Mouse (Mus musculus): ENCODE measurements around the gene Obsl1. TPM values are rescaled to one million over a fixed set of nuclear protein-coding genes. Genes with fewer than 3 reads are reported as not detected.

The Obsl1 gene
- polyA plus RNA-seq, 2 experiments = 5.3 to 9.7 TPM

DNA sequence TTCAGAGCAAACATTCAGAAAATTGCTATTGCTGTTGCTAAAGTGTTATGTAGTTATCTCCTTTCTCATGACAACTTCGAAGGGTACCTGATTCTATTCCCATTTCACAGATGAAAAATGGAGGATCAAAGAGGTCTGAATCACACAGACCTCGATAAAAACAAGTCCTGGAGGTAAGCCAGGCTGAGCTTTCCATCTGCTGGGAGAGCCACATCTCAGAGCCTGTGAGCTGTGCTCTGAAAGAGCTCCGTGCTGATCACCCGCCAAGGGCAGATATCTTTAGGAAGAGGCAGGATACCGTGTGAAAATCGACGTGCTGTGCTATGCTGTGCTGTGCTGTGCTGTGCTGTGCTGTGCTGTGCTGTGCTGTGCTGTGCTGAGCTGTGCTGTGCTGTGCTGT lies 46.0 kb downstream of the Obsl1 start:
- no peak for TF ChIP-seq EP300 (IDR thresholded peaks at IDR 0.05; ENCODE audit: low read depth)
- no peak for TF ChIP-seq CTCF (IDR thresholded peaks at IDR 0.05; ENCODE audit: low read depth)
- Histone ChIP-seq H3K4me2 (ENCODE audit: low read depth) (no peak overlapping the region), H3K4me3 (ENCODE audit: insufficient read depth in 1 of 2, low read depth in 2 of 2, low read length in 2 of 2) (no peak overlapping the region), H3K9ac (replicated peaks) (no peak overlapping the region), H3K9me3 (ENCODE audit: control insufficient read depth, low read length) (no peaks in the 10 kb centered on the region), H3K36me3 (replicated peaks; ENCODE audit: control insufficient read depth, insufficient read depth, low read depth) (no peaks in the 10 kb centered on the region), H3K27me3 (ENCODE audit: control insufficient read depth, insufficient read depth, low read length) (peaks cover 50% of the 10 kb centered on the region), H3K4me1 (replicated peaks; ENCODE audit: control insufficient read depth in 2 of 2, insufficient read depth in 2 of 2, low read length in 1 of 2) (peaks cover 21 to 39% of the 10 kb centered on the region in 2 experiments), H3K27ac (no peak overlapping the region)
- ATAC-seq (ENCODE audit: insufficient read depth) (no peak), DNase-seq (ENCODE audit: low read depth in 3 of 3, low spot score in 3 of 3) (no peak)
- 50% methylated on average over 7 of the region's 7 CpGs for WGBS (ENCODE audit: insufficient replicate concordance)

GRCm38 (mm10) chr1:75458789-75459684 lies 47.2 kb downstream of the Obsl1 start:
- H3K36me3 ChIP-seq (replicated peaks; ENCODE audit: control insufficient read depth, insufficient read depth, low read depth) = no peaks in the 10 kb centered on the region
- H3K4me1 ChIP-seq (replicated peaks; ENCODE audit: control insufficient read depth in 2 of 2, insufficient read depth in 2 of 2, low read length in 1 of 2) = peaks cover 11 to 27% of the 10 kb centered on the region in 2 experiments
- H3K4me3 ChIP-seq (ENCODE audit: insufficient read depth in 1 of 2, low read depth in 2 of 2, low read length in 2 of 2) = 0 out of 4 replicates have a peak overlapping the region, but pooled peaks of 1 of the 2 experiments have one; percentile 14
- TF ChIP-seq EP300 (IDR thresholded peaks at IDR 0.05; ENCODE audit: low read depth) = no peak
- TF ChIP-seq CTCF (IDR thresholded peaks at IDR 0.05; ENCODE audit: low read depth) = no peak
- H3K4me2 ChIP-seq (ENCODE audit: low read depth) = peak overlapping the region; percentile 23
- H3K27me3 ChIP-seq (ENCODE audit: control insufficient read depth, insufficient read depth, low read length) = peaks cover 58% of the 10 kb centered on the region
- ATAC-seq (ENCODE audit: insufficient read depth) (no peak), DNase-seq (ENCODE audit: low read depth in 3 of 3, low spot score in 3 of 3) (no peak)
- no peaks in the 10 kb centered on the region for H3K9me3 ChIP-seq (ENCODE audit: control insufficient read depth, low read length)
- H3K27ac ChIP-seq = no peak overlapping the region
- H3K9ac ChIP-seq (replicated peaks) = no peak overlapping the region
- 15% methylated on average over 23 of the region's 23 CpGs for WGBS (ENCODE audit: insufficient replicate concordance)

DNA sequence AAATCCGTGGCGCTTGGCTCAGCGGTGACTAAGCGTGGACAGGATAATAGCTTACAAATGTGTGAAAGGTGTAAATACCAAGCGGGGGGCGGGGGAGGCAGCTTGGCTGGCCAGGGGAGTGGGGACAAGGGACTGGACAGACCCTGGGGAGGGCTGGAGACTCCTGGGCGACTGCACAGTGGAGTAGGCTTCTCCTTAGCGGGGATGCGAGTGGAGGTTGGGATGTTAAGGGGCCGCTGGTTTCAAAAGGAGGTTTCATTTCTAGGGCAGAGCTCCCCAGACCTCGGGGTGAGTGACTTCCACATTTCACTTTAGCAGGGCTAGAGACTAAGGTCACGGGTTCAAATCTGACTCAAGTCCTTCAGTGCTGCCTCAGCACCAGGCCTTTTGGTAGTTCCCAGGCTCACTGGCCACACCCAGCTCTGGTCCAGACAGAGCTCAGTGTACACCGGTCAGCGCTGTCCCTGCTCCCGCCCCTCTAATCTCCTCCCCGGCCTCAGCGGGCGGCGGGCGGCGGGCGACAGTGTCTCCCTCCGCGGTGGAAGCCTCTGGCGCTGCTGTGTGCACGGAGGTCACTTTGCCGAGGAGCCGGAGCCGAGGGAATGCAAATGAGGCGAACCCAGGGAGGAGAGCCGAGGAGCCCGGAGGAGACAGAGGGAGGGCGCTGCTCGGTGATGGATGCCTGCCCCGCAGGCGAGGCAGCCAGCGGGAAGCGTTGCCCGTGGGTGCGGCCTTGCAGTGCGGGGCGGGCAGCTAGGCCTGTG lies 48.0 kb downstream of the Obsl1 start:
- Histone ChIP-seq H3K4me1 (replicated peaks; ENCODE audit: control insufficient read depth in 2 of 2, insufficient read depth in 2 of 2, low read length in 1 of 2) (peaks cover 8 to 20% of the 10 kb centered on the region in 2 experiments), H3K9me3 (ENCODE audit: control insufficient read depth, low read length) (no peaks in the 10 kb centered on the region), H3K9ac (replicated peaks) (no peak overlapping the region), H3K27ac (no peak overlapping the region), H3K4me2 (ENCODE audit: low read depth) (peak overlapping the region; percentile 23), H3K4me3 (ENCODE audit: insufficient read depth in 1 of 2, low read depth in 2 of 2, low read length in 2 of 2) (peak overlapping the region; percentile 14 to 26), H3K27me3 (ENCODE audit: control insufficient read depth, insufficient read depth, low read length) (peaks cover 64% of the 10 kb centered on the region), H3K36me3 (replicated peaks; ENCODE audit: control insufficient read depth, insufficient read depth, low read depth) (no peaks in the 10 kb centered on the region)
- DNase-seq (ENCODE audit: low read depth in 3 of 3, low spot score in 3 of 3) = no peak
- TF ChIP-seq CTCF (IDR thresholded peaks at IDR 0.05; ENCODE audit: low read depth) (no peak), EP300 (IDR thresholded peaks at IDR 0.05; ENCODE audit: low read depth) (no peak)
- ATAC-seq (ENCODE audit: insufficient read depth) = peak; percentile 20; the same call in 1 of the 2 replicates
- WGBS (ENCODE audit: insufficient replicate concordance) = 4% methylated on average over 42 of the region's 42 CpGs

DNA sequence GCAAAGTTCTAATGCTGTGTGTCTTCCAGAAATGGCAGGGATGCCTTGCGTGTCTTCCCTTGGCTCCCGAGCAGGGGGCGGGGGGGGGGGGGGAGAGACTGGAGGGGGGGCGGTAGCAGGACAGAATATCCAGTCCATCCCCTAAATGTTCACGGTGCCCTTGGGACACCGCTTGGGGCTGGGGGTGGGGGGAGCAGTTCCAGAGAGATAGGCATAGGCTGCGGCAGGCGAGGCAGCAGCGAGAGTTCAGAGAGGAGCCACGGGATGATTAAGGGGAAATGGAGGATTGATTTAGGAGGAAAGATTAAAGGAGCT lies 48.6 kb downstream of the Obsl1 start:
- TF ChIP-seq CTCF (IDR thresholded peaks at IDR 0.05; ENCODE audit: low read depth) (no peak), EP300 (IDR thresholded peaks at IDR 0.05; ENCODE audit: low read depth) (no peak)

More for the DNA sequence above, 48.6 kb downstream of the Obsl1 start:
- WGBS (ENCODE audit: insufficient replicate concordance) = 4% methylated on average over 10 of the region's 10 CpGs
- Histone ChIP-seq H3K9ac (replicated peaks) (no peak overlapping the region), H3K27ac (no peak overlapping the region), H3K4me3 (ENCODE audit: insufficient read depth in 1 of 2, low read depth in 2 of 2, low read length in 2 of 2) (no peak overlapping the region), H3K4me1 (replicated peaks; ENCODE audit: control insufficient read depth in 2 of 2, insufficient read depth in 2 of 2, low read length in 1 of 2) (peaks cover 3 to 15% of the 10 kb centered on the region in 2 experiments; a peak in 3 of 4 replicates), H3K9me3 (ENCODE audit: control insufficient read depth, low read length) (no peaks in the 10 kb centered on the region), H3K27me3 (ENCODE audit: control insufficient read depth, insufficient read depth, low read length) (peaks cover 70% of the 10 kb centered on the region), H3K4me2 (ENCODE audit: low read depth) (peak overlapping the region; percentile 23; the same call in 1 of the 2 replicates), H3K36me3 (replicated peaks; ENCODE audit: control insufficient read depth, insufficient read depth, low read depth) (no peaks in the 10 kb centered on the region)
- no peak for ATAC-seq (ENCODE audit: insufficient read depth)
- no peak for DNase-seq (ENCODE audit: low read depth in 3 of 3, low spot score in 3 of 3)

Data from liver, embryonic 14.5 days (tissue).